14 mouse cellular contexts compared by ENCODE assay signal in genomic region chr8:70279266-70279665, GRCm38 (mm10). TPM values are rescaled to one million over a fixed set of nuclear protein-coding genes. Genes with fewer than 3 reads are reported as not detected.
A peak's percentile ranks its signal among the peaks of the same experiment; 100 is the strongest.
DNase-seq lines count a peak whose midpoint lies in the region; ATAC-seq lines count a peak whose summit lies in the region.
"Had no signal": no experiment of that assay in that cellular context is flagged by ENCODE, and none has a peak within 500 bp of the region (broad histone marks: within the 10 kb centered on the region; RNA-seq: fewer than 3 reads in every experiment).

No protein-coding gene starts in this region.

- H3K36me3 ChIP-seq in heart, embryonic 13.5 days, result no peaks in the 10 kb centered on the region
- no peaks in the 10 kb centered on the region for H3K36me3 ChIP-seq in lung, embryonic 16.5 days (ENCODE audit: control insufficient read depth, insufficient read depth, low read length)
- peaks cover under 1% of the 10 kb centered on the region for H3K36me3 ChIP-seq in embryonic facial prominence, embryonic 10.5 days (replicated peaks)
- H3K36me3 ChIP-seq in limb, embryonic 10.5 days, result 0 out of 2 replicates have a peak, but pooled peaks cover 4% of the 10 kb centered on the region

- ATAC-seq in heart, embryonic 13.5 days (ENCODE audit: extremely low read depth, insufficient number of reproducible peaks, low FRiP score, low TSS enrichment), result no peak
- ATAC-seq in lung, embryonic 16.5 days (ENCODE audit: low read depth), result no peak
- ATAC-seq: forebrain, embryonic 16.5 days had no signal

- no peak overlapping the region; the same call in 1 of the 2 replicates for H3K4me2 ChIP-seq in heart, embryonic 13.5 days
- H3K4me2 ChIP-seq in lung, embryonic 16.5 days (ENCODE audit: low read depth, low read length), result no peak overlapping the region

- H3K27me3 ChIP-seq in heart, embryonic 13.5 days (replicated peaks), result no peaks in the 10 kb centered on the region
- no peaks in the 10 kb centered on the region for H3K27me3 ChIP-seq in lung, embryonic 16.5 days (ENCODE audit: control insufficient read depth, insufficient read depth, low read depth, low read length)
- H3K27me3 ChIP-seq in embryonic facial prominence, embryonic 10.5 days (replicated peaks; ENCODE audit: low read depth, poor library complexity, severe bottlenecking), result no peaks in the 10 kb centered on the region
- no peaks in the 10 kb centered on the region for H3K27me3 ChIP-seq in limb, embryonic 10.5 days (ENCODE audit: low read depth, poor library complexity, severe bottlenecking)

- H3K4me1 ChIP-seq in heart, embryonic 13.5 days, result peaks cover 54% of the 10 kb centered on the region
- H3K4me1 ChIP-seq in lung, embryonic 16.5 days (replicated peaks; ENCODE audit: control insufficient read depth, insufficient read depth, low read length), result peaks cover 7% of the 10 kb centered on the region; the same call in 1 of the 2 replicates
- H3K4me1 ChIP-seq in embryonic facial prominence, embryonic 10.5 days, result peaks cover 54% of the 10 kb centered on the region
- H3K4me1 ChIP-seq in limb, embryonic 10.5 days, result peaks cover 54% of the 10 kb centered on the region

- intact Hi-C loops in left cerebral cortex, postnatal 36 days (cut with DNase I), result no loop called here

- H3K4me3 ChIP-seq in heart, embryonic 13.5 days, result no peak overlapping the region
- H3K4me3 ChIP-seq in lung, embryonic 16.5 days (ENCODE audit: low read length), result no peak overlapping the region
- H3K4me3 ChIP-seq in embryonic facial prominence, embryonic 10.5 days, result 0 out of 2 replicates have a peak overlapping the region, but pooled peaks have one; percentile 13
- no peak overlapping the region for H3K4me3 ChIP-seq in limb, embryonic 10.5 days

- no peaks in the 10 kb centered on the region for H3K9me3 ChIP-seq in heart, embryonic 13.5 days
- no peaks in the 10 kb centered on the region for H3K9me3 ChIP-seq in lung, embryonic 16.5 days (ENCODE audit: control insufficient read depth, low read length)
- no peaks in the 10 kb centered on the region for H3K9me3 ChIP-seq in embryonic facial prominence, embryonic 10.5 days
- H3K9me3 ChIP-seq in limb, embryonic 10.5 days (replicated peaks), result no peaks in the 10 kb centered on the region

- peak overlapping the region; percentile 59 for H3K9ac ChIP-seq in heart, embryonic 13.5 days
- H3K9ac ChIP-seq in lung, embryonic 16.5 days (ENCODE audit: low read length), result no peak overlapping the region

- WGBS in heart, embryonic 13.5 days, result 33% methylated on average over 8 of the region's 8 CpGs
- 67% methylated on average over 8 of the region's 8 CpGs for WGBS in lung, embryonic 16.5 days
- 66% methylated on average over 8 of the region's 8 CpGs for WGBS in embryonic facial prominence, embryonic 10.5 days
- 57% methylated on average over 8 of the region's 8 CpGs for WGBS in limb, embryonic 10.5 days

- no peak for DNase-seq in heart, adult 9 months (ENCODE audit: low spot score in 2 of 2)
- DNase-seq in lung, postnatal 36 days, result no peak
- DNase-seq in embryonic facial prominence, embryonic 10.5 days (ENCODE audit: low spot score), result no peak
- DNase-seq in limb, embryonic 10.5 days (ENCODE audit: low spot score), result no peak
- no peak for DNase-seq in right cerebral cortex, postnatal 10 days (ENCODE audit: low spot score in 2 of 2)
- no peak for DNase-seq in left cerebral cortex, postnatal 36 days (ENCODE audit: low spot score in 2 of 2)
- DNase-seq: adrenal gland, postnatal 25 days; cerebellum, postnatal 14 days; kidney, adult 18-20 months; left cerebral cortex, postnatal 4 days had no signal

- peak overlapping the region; percentile 72 for H3K27ac ChIP-seq in heart, embryonic 13.5 days (replicated peaks)
- H3K27ac ChIP-seq in lung, embryonic 16.5 days (ENCODE audit: low read length), result 0 out of 2 replicates have a peak overlapping the region, but pooled peaks have one; percentile 12
- H3K27ac ChIP-seq in embryonic facial prominence, embryonic 10.5 days (replicated peaks), result peak overlapping the region; percentile 40; the same call in 1 of the 2 replicates
- peak overlapping the region; percentile 47; the same call in 1 of the 2 replicates for H3K27ac ChIP-seq in limb, embryonic 10.5 days

RNA-seq across cellular contexts. Expression of gene Homer3, which starts 3.4 kb away (rescaled TPM):
- 34.1 and 37.2 TPM in 2 replicates for polyA plus RNA-seq in heart, embryonic 13.5 days (2015; fragmentation: Nextera tagmentation; extraction: Ambion mirVana)
- polyA plus RNA-seq in lung, embryonic 16.5 days (2015; fragmentation: Nextera tagmentation; extraction: Ambion mirVana), result 60.0 and 66.8 TPM in 2 replicates
- polyA plus RNA-seq in embryonic facial prominence, embryonic 10.5 days (2016; fragmentation: Nextera tagmentation; extraction: Ambion mirVana), result 121 and 130 TPM in 2 replicates
- 139 and 151 TPM in 2 replicates for polyA plus RNA-seq in limb, embryonic 10.5 days (2016; fragmentation: Nextera tagmentation; extraction: Ambion mirVana)
- 1 to 10 TPM; 9.1 to 9.6 TPM for total RNA-seq in left cerebral cortex, postnatal 36 days (2021)

RNA-seq across cellular contexts. Expression of gene Ddx49, which starts 23.0 kb away (rescaled TPM):
- 32.6 and 34.1 TPM in 2 replicates for polyA plus RNA-seq in heart, embryonic 13.5 days (2015; fragmentation: Nextera tagmentation; extraction: Ambion mirVana)
- 39.6 and 44.8 TPM in 2 replicates for polyA plus RNA-seq in lung, embryonic 16.5 days (2015; fragmentation: Nextera tagmentation; extraction: Ambion mirVana)
- polyA plus RNA-seq in embryonic facial prominence, embryonic 10.5 days (2016; fragmentation: Nextera tagmentation; extraction: Ambion mirVana), result 51.0 and 58.1 TPM in 2 replicates
- 58.9 and 59.4 TPM in 2 replicates for polyA plus RNA-seq in limb, embryonic 10.5 days (2016; fragmentation: Nextera tagmentation; extraction: Ambion mirVana)
- total RNA-seq in left cerebral cortex, postnatal 36 days (2021), result 10 to 100 TPM; 47.8 to 49.8 TPM

RNA-seq across cellular contexts. Expression of gene Cope, which starts 23.1 kb away (rescaled TPM):
- 294 and 344 TPM in 2 replicates for polyA plus RNA-seq in heart, embryonic 13.5 days (2015; fragmentation: Nextera tagmentation; extraction: Ambion mirVana)
- 325 and 349 TPM in 2 replicates for polyA plus RNA-seq in lung, embryonic 16.5 days (2015; fragmentation: Nextera tagmentation; extraction: Ambion mirVana)
- 293 and 297 TPM in 2 replicates for polyA plus RNA-seq in embryonic facial prominence, embryonic 10.5 days (2016; fragmentation: Nextera tagmentation; extraction: Ambion mirVana)
- polyA plus RNA-seq in limb, embryonic 10.5 days (2016; fragmentation: Nextera tagmentation; extraction: Ambion mirVana), result 293 and 321 TPM in 2 replicates
- total RNA-seq in left cerebral cortex, postnatal 36 days (2021), result 100 to 1,000 TPM; 124 to 139 TPM

RNA-seq across cellular contexts. Expression of gene Cers1, which starts 36.3 kb away (rescaled TPM):
- polyA plus RNA-seq in heart, embryonic 13.5 days (2015; fragmentation: Nextera tagmentation; extraction: Ambion mirVana), result 1.9 and 2.6 TPM in 2 replicates
- polyA plus RNA-seq in lung, embryonic 16.5 days (2015; fragmentation: Nextera tagmentation; extraction: Ambion mirVana), result 2.4 and 3.0 TPM in 2 replicates
- polyA plus RNA-seq in embryonic facial prominence, embryonic 10.5 days (2016; fragmentation: Nextera tagmentation; extraction: Ambion mirVana), result 2.3 and 4.1 TPM in 2 replicates
- polyA plus RNA-seq in limb, embryonic 10.5 days (2016; fragmentation: Nextera tagmentation; extraction: Ambion mirVana), result 3.2 and 4.6 TPM in 2 replicates
- total RNA-seq in left cerebral cortex, postnatal 36 days (2021), result 100 to 1,000 TPM; 101 to 104 TPM
- total RNA-seq: megakaryocyte-erythroid progenitor cell, adult 5-6 weeks had no signal

RNA-seq across cellular contexts. Expression of gene Armc6, which starts 45.0 kb away (rescaled TPM):
- polyA plus RNA-seq in heart, embryonic 13.5 days (2015; fragmentation: Nextera tagmentation; extraction: Ambion mirVana), result 20.6 and 20.7 TPM in 2 replicates
- polyA plus RNA-seq in lung, embryonic 16.5 days (2015; fragmentation: Nextera tagmentation; extraction: Ambion mirVana), result 22.4 and 24.5 TPM in 2 replicates
- polyA plus RNA-seq in embryonic facial prominence, embryonic 10.5 days (2016; fragmentation: Nextera tagmentation; extraction: Ambion mirVana), result 30.8 and 31.9 TPM in 2 replicates
- 26.8 and 27.6 TPM in 2 replicates for polyA plus RNA-seq in limb, embryonic 10.5 days (2016; fragmentation: Nextera tagmentation; extraction: Ambion mirVana)
- 10 to 100 TPM; 37.4 to 42.2 TPM for total RNA-seq in left cerebral cortex, postnatal 36 days (2021)

Comparison
In these comparisons a context has a peak if more than half of its experiments do, and no peak if none do; other contexts are left out.
1. H3K27ac ChIP-seq: peak in every context shown above with its lines; median percentile 72 in heart, embryonic 13.5 days; 47 in limb, embryonic 10.5 days; 40 in embryonic facial prominence, embryonic 10.5 days; 12 in lung, embryonic 16.5 days.